20 mouse cellular contexts compared by ENCODE assay signal in genomic region chr7:70703784-70704183, GRCm38 (mm10).
"Had no signal": no experiment of that assay in that cellular context is flagged by ENCODE, and none has a peak within 500 bp of the region (broad histone marks: within the 10 kb centered on the region; RNA-seq: fewer than 3 reads in every experiment).

No protein-coding gene starts in this region.

- DNase-seq: gastrocnemius, postnatal 14 days; gastrocnemius, postnatal 36 days; heart, adult 18-20 months; heart, postnatal 14 days; heart, postnatal 36 days; kidney, adult 11 months; kidney, adult 2 months; kidney, adult 9 months; kidney, postnatal 14 days; kidney, postnatal 36 days; liver; liver, embryonic 13.5 days had no signal

- H3K27me3 ChIP-seq: heart, embryonic 13.5 days; heart, embryonic 15.5 days; hindbrain, embryonic 15.5 days; intestine, embryonic 15.5 days; kidney, embryonic 15.5 days; limb, embryonic 12.5 days; liver, embryonic 13.5 days; liver, embryonic 15.5 days had no signal

- ATAC-seq: hindbrain, postnatal 0 days; intestine, embryonic 15.5 days had no signal
